Mouse (Mus musculus): ENCODE data around the gene Agxt. TPM values are rescaled to one million over a fixed set of nuclear protein-coding genes. Genes with fewer than 3 reads are reported as not detected.

Gene Agxt
- not detected for total RNA-seq (2022)

DNA sequence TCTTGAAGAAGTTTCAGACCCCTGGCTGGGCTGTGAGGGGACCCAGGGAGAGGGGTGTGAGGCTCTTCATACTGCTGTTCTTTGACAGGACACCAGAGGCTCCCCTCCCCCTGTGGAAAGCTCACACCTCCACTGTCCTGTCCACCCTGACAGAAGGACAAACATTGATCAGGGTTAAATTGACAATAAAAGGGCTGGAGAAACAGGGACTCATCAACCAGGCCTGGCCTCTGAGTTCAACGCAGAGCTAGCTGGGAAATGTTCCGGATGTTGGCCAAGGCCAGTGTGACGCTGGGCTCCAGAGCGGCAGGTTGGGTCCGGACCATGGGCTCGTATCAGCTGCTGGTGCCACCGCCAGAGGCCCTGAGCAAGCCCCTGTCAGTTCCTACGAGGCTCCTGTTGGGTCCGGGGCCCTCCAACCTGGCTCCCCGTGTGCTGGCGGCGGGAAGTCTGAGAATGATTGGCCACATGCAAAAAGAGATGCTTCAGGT lies at the start of gene Agxt:
TSS of gene Agxt (plus strand) at position 205 of the 491 bp plus-strand sequence.
- no peak for DNase-seq (ENCODE audit: low spot score in 2 of 2)

GRCm38 (mm10) chr1:93092582-93092981 lies 42.5 kb upstream of the Agxt start:
- DNase-seq (ENCODE audit: low spot score in 2 of 2): no peak

GRCm38 (mm10) chr1:93098956-93099355 lies 36.1 kb upstream of the Agxt start:
- DNase-seq (ENCODE audit: low spot score in 2 of 2): no peak

GRCm38 (mm10) chr1:93100243-93100575 lies 34.8 kb upstream of the Agxt start:
- peak in 1 of 2 experiments; percentile 36 for DNase-seq (ENCODE audit: low spot score in 2 of 2)

DNA sequence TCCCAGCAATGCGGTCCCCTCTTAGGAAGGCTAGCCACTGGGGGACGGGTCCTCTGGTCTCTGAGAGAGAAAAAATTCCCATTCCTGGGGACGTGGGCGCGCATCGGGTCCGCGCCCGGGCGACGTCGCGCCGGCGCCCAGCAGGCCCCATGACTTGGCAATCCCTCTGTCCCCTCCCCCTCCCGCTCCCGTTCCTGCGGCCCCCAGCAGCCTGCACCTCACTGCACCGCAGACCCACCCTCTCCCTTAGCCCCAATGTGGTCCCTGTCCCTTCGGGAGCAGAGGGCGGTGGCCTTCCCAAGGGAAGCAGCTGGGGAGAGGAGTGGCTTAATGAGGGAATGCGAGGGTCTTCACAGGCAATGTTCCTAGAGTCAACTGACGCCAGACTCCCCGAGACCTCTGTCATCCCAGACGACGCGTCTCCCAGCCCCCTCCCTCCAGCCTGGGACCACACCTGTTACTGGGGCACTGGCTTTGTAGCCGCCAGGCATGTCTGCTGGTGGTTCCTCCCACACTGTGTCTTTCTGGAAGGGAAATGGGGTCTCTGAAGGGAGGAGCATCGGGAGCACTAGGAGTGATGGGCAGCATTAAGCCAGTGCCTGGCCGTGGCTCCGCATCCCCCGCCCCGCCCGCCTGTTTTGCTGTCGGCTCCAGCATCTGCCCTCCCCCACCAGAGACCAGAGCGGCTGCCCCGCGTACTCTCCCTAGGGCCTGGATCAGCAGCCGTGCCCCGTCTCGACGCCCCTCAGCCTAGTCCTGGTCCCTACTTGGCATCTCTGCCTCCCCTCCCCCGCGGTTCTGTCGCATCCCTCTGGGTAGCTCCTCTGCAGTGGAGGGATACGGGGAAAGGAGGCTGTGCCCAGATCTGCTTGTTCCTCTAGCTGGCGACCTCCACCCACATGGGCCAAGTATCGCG lies 34.2 kb upstream of the Agxt start:
- peak; percentile 62 to 66 for DNase-seq (ENCODE audit: low spot score in 2 of 2)

GRCm38 (mm10) chr1:93101571-93102061 lies 33.4 kb upstream of the Agxt start, which contains the start of gene Kif1a:
Kif1a (minus strand) TSS chr1:93101951.
- DNase-seq (ENCODE audit: low spot score in 2 of 2): peak; percentile 87 to 93

GRCm38 (mm10) chr1:93102700-93103099 lies 32.3 kb upstream of the Agxt start:
- DNase-seq (ENCODE audit: low spot score in 2 of 2): no peak

- DNase-seq (ENCODE audit: low spot score in 2 of 2): peak; percentile 75 to 80
These were observed 20.2 kb upstream of the Agxt start for GRCm38 (mm10) chr1:93114713-93115463.

DNA sequence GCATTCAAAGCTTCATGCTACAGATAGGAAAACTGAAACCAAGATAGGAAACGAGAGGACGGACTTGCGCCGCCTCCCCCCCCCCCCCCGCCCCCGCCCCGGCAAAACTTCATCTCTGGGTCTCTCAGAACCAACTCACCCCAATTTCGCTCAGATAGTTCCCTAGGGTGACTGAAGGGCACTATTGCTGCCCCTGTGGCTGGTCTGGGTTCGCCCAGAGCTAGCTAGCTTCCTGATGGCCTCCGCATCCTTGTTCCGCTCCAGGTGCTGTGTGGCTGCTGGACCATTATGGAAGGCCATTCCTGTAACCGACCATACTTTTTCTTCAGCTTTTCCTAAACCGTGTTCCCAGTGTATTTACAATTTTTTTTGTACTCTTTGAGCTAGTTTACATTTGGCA lies 19.6 kb upstream of the Agxt start:
- DNase-seq (ENCODE audit: low spot score in 2 of 2): no peak

GRCm38 (mm10) chr1:93118816-93119215 lies 16.2 kb upstream of the Agxt start:
- no peak for DNase-seq (ENCODE audit: low spot score in 2 of 2)

- no peak for DNase-seq (ENCODE audit: low spot score in 2 of 2)
These were observed 11.7 kb upstream of the Agxt start for GRCm38 (mm10) chr1:93123179-93123854.

GRCm38 (mm10) chr1:93124066-93124465 lies 11.0 kb upstream of the Agxt start:
- DNase-seq (ENCODE audit: low spot score in 2 of 2): no peak

DNA sequence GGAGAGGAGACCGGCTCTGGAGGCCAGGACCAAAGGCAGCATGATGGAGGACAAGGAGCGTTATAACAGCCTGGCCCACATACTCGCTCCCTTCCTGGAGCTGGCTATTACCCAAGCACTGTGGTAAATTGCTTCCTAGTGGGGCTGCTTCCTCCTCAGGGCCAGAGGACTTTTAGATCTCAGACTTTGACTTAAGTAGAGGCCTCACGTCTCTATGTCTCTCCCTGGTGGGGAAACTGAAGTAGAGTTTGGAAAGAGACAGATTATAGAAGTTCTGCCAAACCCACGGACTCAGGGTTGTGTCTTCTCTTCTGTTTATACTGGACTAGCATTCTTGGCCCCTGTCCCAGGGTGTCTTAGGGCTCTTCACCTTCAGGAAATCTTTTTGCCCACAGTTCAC lies 9.8 kb upstream of the Agxt start:
- DNase-seq (ENCODE audit: low spot score in 2 of 2): no peak

- DNase-seq (ENCODE audit: low spot score in 2 of 2): no peak
These were observed 6.8 kb upstream of the Agxt start for GRCm38 (mm10) chr1:93128209-93128608.

DNA sequence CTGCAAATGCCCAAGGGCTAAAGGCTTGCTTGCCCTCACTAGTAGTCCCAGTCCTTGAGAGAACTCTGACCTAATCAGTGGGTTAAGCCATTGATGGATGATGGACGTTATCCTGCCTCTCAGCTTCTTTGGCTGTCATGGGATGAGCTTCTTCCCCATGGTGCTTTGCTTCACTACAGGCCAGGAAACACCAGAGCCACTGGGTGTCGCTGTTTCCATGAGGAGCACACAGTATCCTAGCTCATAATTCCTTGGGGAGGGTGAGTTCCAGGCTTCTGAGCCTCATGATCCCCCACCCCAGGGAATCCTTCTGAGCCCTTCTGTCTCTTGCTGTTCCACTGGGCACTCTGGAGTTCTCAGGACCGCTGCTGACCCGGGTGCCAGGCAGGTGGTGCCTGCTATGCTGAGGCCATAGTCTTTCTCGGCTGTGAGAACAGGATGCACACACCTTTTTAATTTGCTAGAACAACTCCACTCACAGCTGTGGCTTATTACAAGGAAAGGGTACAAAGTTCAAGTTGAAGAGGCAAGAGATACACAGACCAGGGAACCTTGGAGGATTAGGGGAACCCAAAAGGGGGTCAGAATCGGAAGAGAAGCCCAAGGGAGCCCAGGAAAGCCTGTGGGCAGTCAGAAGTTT lies 6.2 kb upstream of the Agxt start:
- DNase-seq (ENCODE audit: low spot score in 2 of 2): peak; percentile 62 to 79

DNA sequence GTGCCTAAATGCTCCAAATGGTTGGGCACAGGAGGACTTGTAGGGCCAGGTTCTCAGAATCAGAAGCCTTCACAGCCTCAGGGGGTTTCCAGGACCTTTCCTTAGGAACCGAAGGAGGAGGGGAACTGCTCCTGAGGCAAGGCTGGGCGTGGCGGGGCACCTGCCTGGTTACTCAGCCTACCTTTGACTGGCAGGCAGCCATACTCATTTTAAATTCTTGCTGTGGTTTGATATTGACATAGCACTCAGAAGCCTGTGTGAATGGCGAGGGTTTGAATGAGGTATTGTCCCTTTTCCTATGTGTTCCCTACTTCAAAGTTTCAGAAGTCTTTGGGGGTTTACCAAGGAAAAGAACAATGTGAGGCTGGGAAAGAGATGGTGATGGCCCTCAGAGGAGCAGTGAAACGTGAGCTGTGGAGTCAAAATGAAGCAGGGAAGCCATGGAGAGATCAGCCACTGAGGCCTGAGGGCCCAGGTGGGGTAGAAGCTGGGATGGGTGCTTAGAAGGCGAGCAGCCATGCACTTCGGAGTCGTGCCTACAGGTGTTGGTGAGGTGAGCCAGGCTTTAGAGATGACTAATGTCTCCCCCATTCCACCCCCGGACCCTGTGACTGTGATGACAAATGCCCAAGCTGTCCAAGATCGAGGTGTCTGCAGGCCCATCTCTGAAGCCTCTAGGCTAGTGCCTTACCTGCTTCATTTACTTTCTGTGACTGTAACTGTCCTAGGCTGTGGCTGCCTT lies 4.6 kb upstream of the Agxt start:
- DNase-seq (ENCODE audit: low spot score in 2 of 2): no peak

DNA sequence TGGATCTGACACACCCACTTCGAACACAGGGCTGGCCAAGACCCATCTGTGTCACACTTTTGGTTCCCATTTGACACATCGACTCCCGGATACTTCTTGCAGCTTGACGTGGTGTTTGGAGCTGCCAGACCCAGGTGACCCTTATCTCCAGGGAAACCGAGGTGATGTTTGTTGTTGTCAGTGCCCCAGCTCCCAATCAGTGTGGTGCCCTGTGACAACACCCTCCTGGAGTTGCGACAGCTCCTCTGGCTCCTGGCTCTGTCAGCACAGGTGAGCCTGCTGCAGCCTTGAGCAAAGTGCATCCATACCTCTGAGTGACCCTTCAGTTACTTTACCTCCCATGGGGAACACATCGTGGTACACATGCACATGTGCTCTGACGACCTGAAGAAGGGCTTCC lies 2.4 kb upstream of the Agxt start:
- DNase-seq (ENCODE audit: low spot score in 2 of 2): no peak

DNA sequence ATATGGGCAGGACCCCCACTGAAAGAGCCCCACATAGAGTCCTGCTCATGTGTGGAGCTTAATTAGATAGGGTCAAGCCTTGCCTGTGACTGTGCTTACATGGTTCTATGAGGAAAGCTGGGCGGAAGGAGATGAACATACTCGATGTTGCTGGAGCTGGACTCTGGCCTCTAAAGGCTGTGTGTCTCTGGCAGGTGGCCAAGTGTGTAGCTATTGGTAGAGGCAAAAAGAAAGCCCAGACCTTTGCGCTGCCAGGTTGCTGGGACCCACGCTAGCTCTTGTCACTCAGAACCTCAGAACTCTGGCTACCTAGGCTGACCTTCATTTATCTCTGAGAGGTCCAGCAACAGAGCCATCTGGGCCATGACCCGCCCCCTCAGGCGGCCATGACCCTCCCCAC lies 3.5 kb downstream of the Agxt start:
- DNase-seq (ENCODE audit: low spot score in 2 of 2): no peak

DNA sequence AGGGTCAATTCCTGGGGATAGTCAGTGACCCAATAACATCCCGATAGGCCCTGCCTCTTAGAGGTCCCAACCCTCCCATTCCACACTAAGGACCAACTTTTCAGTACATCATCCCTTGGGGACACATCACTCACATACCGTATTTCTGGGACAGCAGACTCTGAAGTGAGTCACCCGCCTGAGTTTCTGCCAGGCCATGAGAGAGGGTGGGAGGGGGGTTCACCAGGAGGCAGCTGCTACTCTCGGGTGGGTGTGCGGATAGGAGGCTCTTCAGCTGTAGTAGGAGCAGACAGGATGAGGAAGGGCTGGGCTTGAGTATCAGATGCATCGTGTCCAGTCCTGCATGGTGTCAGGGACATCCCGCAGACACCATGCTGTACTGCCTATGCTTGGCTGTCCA lies 4.7 kb downstream of the Agxt start:
- DNase-seq (ENCODE audit: low spot score in 2 of 2): peak in 1 of 2 experiments; percentile 36

- no peak for DNase-seq (ENCODE audit: low spot score in 2 of 2)
These were observed 7.8 kb downstream of the Agxt start for GRCm38 (mm10) chr1:93142871-93143270.

Data from layer of hippocampus, adult 8-10 months (tissue).